Mouse (Mus musculus): ENCODE results near the gene Mylk2. TPM values are rescaled to one million over a fixed set of nuclear protein-coding genes. Genes with fewer than 3 reads are reported as not detected.

The Mylk2 gene
- polyA plus RNA-seq, 1 experiment, result 1.0 TPM

GRCm38 (mm10) chr2:152915453-152915852 lies 4.3 kb downstream of the Mylk2 start:
- TF ChIP-seq CTCF (IDR thresholded peaks at IDR 0.05; ENCODE audit: control insufficient read depth, insufficient read depth, low read length) (no peak), POLR2A (IDR thresholded peaks at IDR 0.05; ENCODE audit: borderline replicate concordance, control insufficient read depth, low read depth, low read length) (no peak)
- Histone ChIP-seq H3K4me3 (replicated peaks; ENCODE audit: control insufficient read depth, low read depth, low read length) (no peak overlapping the region), H3K4me1 (ENCODE audit: control insufficient read depth, insufficient read depth, low read length) (no peaks in the 10 kb centered on the region), H3K27ac (ENCODE audit: control insufficient read depth, insufficient read depth, low read depth, low read length, poor library complexity) (no peak overlapping the region)
- 28% methylated on average over 4 of the region's 4 CpGs for WGBS

GRCm38 (mm10) chr2:152916111-152916510 lies 5.0 kb downstream of the Mylk2 start:
- no peak overlapping the region for H3K4me3 ChIP-seq (replicated peaks; ENCODE audit: control insufficient read depth, low read depth, low read length)
- WGBS, result 75% methylated on average over 5 of the region's 5 CpGs
- TF ChIP-seq CTCF (IDR thresholded peaks at IDR 0.05; ENCODE audit: control insufficient read depth, insufficient read depth, low read length), result no peak
- TF ChIP-seq POLR2A (IDR thresholded peaks at IDR 0.05; ENCODE audit: borderline replicate concordance, control insufficient read depth, low read depth, low read length), result no peak
- no peak overlapping the region for H3K27ac ChIP-seq (ENCODE audit: control insufficient read depth, insufficient read depth, low read depth, low read length, poor library complexity)
- H3K4me1 ChIP-seq (ENCODE audit: control insufficient read depth, insufficient read depth, low read length), result no peaks in the 10 kb centered on the region

GRCm38 (mm10) chr2:152917671-152918070 lies 6.5 kb downstream of the Mylk2 start:
- no peak overlapping the region for H3K27ac ChIP-seq (ENCODE audit: control insufficient read depth, insufficient read depth, low read depth, low read length, poor library complexity)
- no peak for TF ChIP-seq POLR2A (IDR thresholded peaks at IDR 0.05; ENCODE audit: borderline replicate concordance, control insufficient read depth, low read depth, low read length)
- no peak for TF ChIP-seq CTCF (IDR thresholded peaks at IDR 0.05; ENCODE audit: control insufficient read depth, insufficient read depth, low read length)
- WGBS, result 82% methylated on average over 9 of the region's 9 CpGs
- H3K4me1 ChIP-seq (ENCODE audit: control insufficient read depth, insufficient read depth, low read length), result no peaks in the 10 kb centered on the region
- H3K4me3 ChIP-seq (replicated peaks; ENCODE audit: control insufficient read depth, low read depth, low read length), result no peak overlapping the region

- WGBS, result 68% methylated on average over 7 of the region's 7 CpGs
- H3K4me1 ChIP-seq (ENCODE audit: control insufficient read depth, insufficient read depth, low read length), result peaks cover 6% of the 10 kb centered on the region
- no peak overlapping the region for H3K27ac ChIP-seq (ENCODE audit: control insufficient read depth, insufficient read depth, low read depth, low read length, poor library complexity)
- H3K4me3 ChIP-seq (replicated peaks; ENCODE audit: control insufficient read depth, low read depth, low read length), result no peak overlapping the region
- TF ChIP-seq CTCF (IDR thresholded peaks at IDR 0.05; ENCODE audit: control insufficient read depth, insufficient read depth, low read length) (no peak), POLR2A (IDR thresholded peaks at IDR 0.05; ENCODE audit: borderline replicate concordance, control insufficient read depth, low read depth, low read length) (no peak)
These were observed 11.2 kb downstream of the Mylk2 start for GRCm38 (mm10) chr2:152922376-152922775.

- TF ChIP-seq CTCF (IDR thresholded peaks at IDR 0.05; ENCODE audit: control insufficient read depth, insufficient read depth, low read length), result no peak
- TF ChIP-seq POLR2A (IDR thresholded peaks at IDR 0.05; ENCODE audit: borderline replicate concordance, control insufficient read depth, low read depth, low read length), result no peak
- Histone ChIP-seq H3K27ac (ENCODE audit: control insufficient read depth, insufficient read depth, low read depth, low read length, poor library complexity) (no peak overlapping the region), H3K4me3 (replicated peaks; ENCODE audit: control insufficient read depth, low read depth, low read length) (no peak overlapping the region), H3K4me1 (ENCODE audit: control insufficient read depth, insufficient read depth, low read length) (peaks cover 6% of the 10 kb centered on the region)
- WGBS, result 81% methylated on average over 3 of the region's 3 CpGs
These were observed 12.5 kb downstream of the Mylk2 start for GRCm38 (mm10) chr2:152923621-152924020.

- 61% methylated on average over 8 of the region's 8 CpGs for WGBS
- TF ChIP-seq POLR2A (IDR thresholded peaks at IDR 0.05; ENCODE audit: borderline replicate concordance, control insufficient read depth, low read depth, low read length) (no peak), CTCF (IDR thresholded peaks at IDR 0.05; ENCODE audit: control insufficient read depth, insufficient read depth, low read length) (no peak)
- peaks cover 6% of the 10 kb centered on the region for H3K4me1 ChIP-seq (ENCODE audit: control insufficient read depth, insufficient read depth, low read length)
- H3K4me3 ChIP-seq (replicated peaks; ENCODE audit: control insufficient read depth, low read depth, low read length), result no peak overlapping the region
- no peak overlapping the region for H3K27ac ChIP-seq (ENCODE audit: control insufficient read depth, insufficient read depth, low read depth, low read length, poor library complexity)
These were observed 13.0 kb downstream of the Mylk2 start for GRCm38 (mm10) chr2:152924128-152924527.

- TF ChIP-seq CTCF (IDR thresholded peaks at IDR 0.05; ENCODE audit: control insufficient read depth, insufficient read depth, low read length) (no peak), POLR2A (IDR thresholded peaks at IDR 0.05; ENCODE audit: borderline replicate concordance, control insufficient read depth, low read depth, low read length) (no peak)
- H3K4me3 ChIP-seq (replicated peaks; ENCODE audit: control insufficient read depth, low read depth, low read length), result no peak overlapping the region
- H3K4me1 ChIP-seq (ENCODE audit: control insufficient read depth, insufficient read depth, low read length), result peaks cover 6% of the 10 kb centered on the region
- 43% methylated on average over 5 of the region's 5 CpGs for WGBS
- H3K27ac ChIP-seq (ENCODE audit: control insufficient read depth, insufficient read depth, low read depth, low read length, poor library complexity), result no peak overlapping the region
These were observed 13.4 kb downstream of the Mylk2 start for GRCm38 (mm10) chr2:152924543-152924942.

GRCm38 (mm10) chr2:152925189-152925872 lies 14.2 kb downstream of the Mylk2 start:
- Histone ChIP-seq H3K4me1 (ENCODE audit: control insufficient read depth, insufficient read depth, low read length) (peaks cover 6% of the 10 kb centered on the region), H3K27ac (ENCODE audit: control insufficient read depth, insufficient read depth, low read depth, low read length, poor library complexity) (peak overlapping the region; percentile 47), H3K4me3 (replicated peaks; ENCODE audit: control insufficient read depth, low read depth, low read length) (no peak overlapping the region)
- WGBS, result 44% methylated on average over 11 of the region's 11 CpGs
- TF ChIP-seq POLR2A (IDR thresholded peaks at IDR 0.05; ENCODE audit: borderline replicate concordance, control insufficient read depth, low read depth, low read length) (no peak), CTCF (IDR thresholded peaks at IDR 0.05; ENCODE audit: control insufficient read depth, insufficient read depth, low read length) (no peak)

GRCm38 (mm10) chr2:152926896-152927295 lies 15.7 kb downstream of the Mylk2 start:
- 42% methylated on average over 9 of the region's 9 CpGs for WGBS
- TF ChIP-seq POLR2A (IDR thresholded peaks at IDR 0.05; ENCODE audit: borderline replicate concordance, control insufficient read depth, low read depth, low read length) (no peak), CTCF (IDR thresholded peaks at IDR 0.05; ENCODE audit: control insufficient read depth, insufficient read depth, low read length) (no peak)
- Histone ChIP-seq H3K4me1 (ENCODE audit: control insufficient read depth, insufficient read depth, low read length) (peaks cover 6% of the 10 kb centered on the region), H3K4me3 (replicated peaks; ENCODE audit: control insufficient read depth, low read depth, low read length) (no peak overlapping the region), H3K27ac (ENCODE audit: control insufficient read depth, insufficient read depth, low read depth, low read length, poor library complexity) (no peak overlapping the region)
